Mouse (Mus musculus): ENCODE results near the gene Plb1. TPM values are rescaled to one million over a fixed set of nuclear protein-coding genes. Genes with fewer than 3 reads are reported as not detected.

Plb1 gene
- polyA plus RNA-seq, 1 experiment, result not detected

DNA sequence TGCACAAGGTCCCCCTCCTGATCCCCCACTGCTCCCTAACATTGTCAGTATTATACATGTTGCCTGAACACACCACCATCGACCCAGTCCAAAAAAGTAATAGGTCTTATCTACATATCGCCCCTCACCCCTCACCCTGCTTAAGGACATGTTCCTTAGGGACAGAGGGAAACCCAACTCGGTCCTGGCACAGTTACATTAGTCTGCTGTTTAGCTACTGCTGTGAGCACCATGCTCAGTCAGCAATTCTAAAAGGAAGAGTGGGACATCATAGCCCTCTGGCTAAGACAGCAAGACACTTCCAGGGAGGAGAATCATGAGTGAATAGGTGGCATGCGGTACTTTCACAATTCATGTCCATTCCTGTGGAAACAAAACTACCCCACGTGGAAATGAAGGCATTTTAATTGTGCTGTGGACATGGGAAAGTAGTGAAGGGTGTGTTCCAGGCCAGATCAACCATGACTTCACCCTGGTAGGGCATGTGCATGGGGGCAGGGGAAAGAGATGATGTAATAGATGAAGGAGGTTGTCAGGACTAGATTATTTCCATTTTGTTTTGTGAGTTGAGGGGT is 110.3 kb downstream of the Plb1 start:
- TF ChIP-seq CTCF (IDR thresholded peaks at IDR 0.05; ENCODE audit: control insufficient read depth, insufficient read depth, low read length) (no peak), POLR2A (IDR thresholded peaks at IDR 0.05; ENCODE audit: borderline replicate concordance, control insufficient read depth, low read depth, low read length) (no peak)
- no peaks in the 10 kb centered on the region for H3K4me1 ChIP-seq (ENCODE audit: control insufficient read depth, insufficient read depth, low read length)
- 70% methylated on average over 5 of the region's 5 CpGs for WGBS
- H3K4me3 ChIP-seq (replicated peaks; ENCODE audit: control insufficient read depth, low read depth, low read length), result no peak overlapping the region
- no peak overlapping the region for H3K27ac ChIP-seq (ENCODE audit: control insufficient read depth, insufficient read depth, low read depth, low read length, poor library complexity)

DNA sequence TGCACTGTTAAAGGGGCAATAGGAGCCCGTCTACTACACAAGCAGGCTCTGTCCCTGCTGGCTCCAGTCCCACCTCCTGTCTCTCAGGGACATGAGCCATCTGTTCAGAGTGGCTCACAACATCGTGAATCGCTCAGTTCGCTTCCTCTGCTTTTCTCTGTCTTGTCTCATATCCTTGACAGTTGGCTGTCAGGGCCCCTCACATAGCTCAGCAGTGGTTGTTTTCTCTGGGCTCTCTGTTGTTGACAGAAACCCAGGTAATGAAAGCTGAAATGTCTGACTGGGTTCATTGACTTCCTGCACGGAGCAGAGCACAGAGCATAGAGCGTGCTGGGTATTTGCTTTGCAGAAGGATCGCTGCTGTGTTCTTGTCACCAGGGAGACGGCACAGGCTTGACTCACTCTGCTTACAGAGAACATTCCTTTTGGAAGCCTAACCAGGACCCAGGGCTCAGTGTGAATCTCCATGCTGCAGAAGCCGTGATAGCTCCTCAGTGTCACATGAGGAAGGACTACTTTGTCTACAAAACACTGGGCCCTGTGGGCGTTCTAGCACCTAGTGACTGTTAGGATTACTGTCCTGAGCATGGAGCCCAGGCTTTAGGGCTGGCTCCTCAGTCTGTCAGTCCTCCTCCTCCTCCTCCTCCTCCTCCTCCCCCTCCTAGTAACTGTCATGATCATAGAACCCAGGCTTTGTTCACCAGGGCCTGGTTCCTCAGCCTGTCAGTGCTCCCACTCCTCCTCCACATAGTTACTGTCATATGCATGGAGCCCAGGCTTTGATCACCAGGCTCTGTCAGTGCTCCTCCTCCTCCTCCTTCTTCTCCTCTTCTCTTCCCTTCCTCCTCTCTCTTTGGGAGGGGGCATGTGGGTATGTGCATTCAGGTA is 113.8 kb downstream of the Plb1 start:
- TF ChIP-seq POLR2A (IDR thresholded peaks at IDR 0.05; ENCODE audit: borderline replicate concordance, control insufficient read depth, low read depth, low read length) (no peak), CTCF (IDR thresholded peaks at IDR 0.05; ENCODE audit: control insufficient read depth, insufficient read depth, low read length) (no peak)
- Histone ChIP-seq H3K4me3 (replicated peaks; ENCODE audit: control insufficient read depth, low read depth, low read length) (no peak overlapping the region), H3K27ac (ENCODE audit: control insufficient read depth, insufficient read depth, low read depth, low read length, poor library complexity) (no peak overlapping the region), H3K4me1 (ENCODE audit: control insufficient read depth, insufficient read depth, low read length) (no peaks in the 10 kb centered on the region; the same call in 1 of the 2 replicates)
- WGBS, result 70% methylated on average over 10 of the region's 10 CpGs

DNA sequence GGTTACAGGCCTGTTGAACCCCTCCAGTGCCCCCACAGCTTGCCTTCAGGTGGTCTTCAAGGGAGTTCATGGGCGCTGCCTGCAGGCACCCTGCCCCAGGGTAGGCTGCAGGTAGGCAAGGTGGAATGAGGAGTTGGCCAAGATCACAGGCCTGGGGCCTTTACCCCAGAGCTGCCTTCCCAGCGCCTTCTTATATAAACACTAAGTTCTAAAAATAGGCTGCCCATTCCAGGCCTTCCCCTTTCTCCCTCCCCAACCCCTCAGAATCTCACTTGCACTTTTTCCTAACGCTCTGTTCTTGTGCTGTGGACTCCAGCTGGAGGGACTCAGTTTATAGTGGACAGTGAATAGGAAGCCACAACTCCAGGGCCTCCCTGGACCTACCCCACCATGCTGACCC is 117.2 kb downstream of the Plb1 start:
- H3K27ac ChIP-seq (ENCODE audit: control insufficient read depth, insufficient read depth, low read depth, low read length, poor library complexity), result no peak overlapping the region
- 48% methylated on average over 3 of the region's 3 CpGs for WGBS
- peaks cover 1% of the 10 kb centered on the region; the same call in 1 of the 2 replicates for H3K4me1 ChIP-seq (ENCODE audit: control insufficient read depth, insufficient read depth, low read length)
- H3K4me3 ChIP-seq (replicated peaks; ENCODE audit: control insufficient read depth, low read depth, low read length), result no peak overlapping the region
- TF ChIP-seq POLR2A (IDR thresholded peaks at IDR 0.05; ENCODE audit: borderline replicate concordance, control insufficient read depth, low read depth, low read length), result no peak
- no peak for TF ChIP-seq CTCF (IDR thresholded peaks at IDR 0.05; ENCODE audit: control insufficient read depth, insufficient read depth, low read length)

DNA sequence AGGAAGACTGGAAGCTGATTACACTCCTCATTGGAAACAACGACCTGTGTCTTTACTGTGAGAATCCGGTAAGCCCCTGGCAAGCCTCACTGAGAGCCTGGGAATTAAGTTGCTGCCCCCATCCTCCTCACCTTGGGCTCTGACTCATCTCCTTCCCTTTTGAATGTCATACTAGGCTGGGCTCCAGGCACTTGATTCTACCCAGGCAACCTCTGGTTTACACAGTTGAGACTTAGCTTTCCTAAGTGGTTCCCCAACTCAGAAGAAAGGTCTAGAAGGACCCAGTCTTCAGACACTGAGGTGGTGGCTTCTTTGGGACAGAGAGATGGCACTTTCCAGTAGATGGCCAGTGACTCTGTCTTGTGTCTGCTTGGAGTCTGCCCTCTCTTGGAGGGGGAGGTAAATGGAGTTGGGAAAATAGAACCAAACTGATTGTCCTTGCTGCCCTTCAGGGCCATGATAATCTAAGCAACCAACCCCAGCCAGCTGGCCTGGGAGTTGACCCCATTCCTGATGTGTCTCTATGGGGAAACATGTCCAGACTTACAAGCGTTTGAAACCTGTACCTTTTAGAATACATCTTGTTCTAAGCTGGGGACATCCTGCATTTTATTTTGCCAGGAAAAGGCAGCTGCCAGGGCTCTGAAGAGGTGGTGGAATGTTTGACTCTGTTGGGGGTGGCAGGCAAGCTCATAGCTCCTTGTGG is 118.2 kb downstream of the Plb1 start:
- WGBS, result 79% methylated on average over 3 of the region's 3 CpGs
- Histone ChIP-seq H3K4me3 (replicated peaks; ENCODE audit: control insufficient read depth, low read depth, low read length) (no peak overlapping the region), H3K27ac (ENCODE audit: control insufficient read depth, insufficient read depth, low read depth, low read length, poor library complexity) (no peak overlapping the region), H3K4me1 (ENCODE audit: control insufficient read depth, insufficient read depth, low read length) (peaks cover 1% of the 10 kb centered on the region; the same call in 1 of the 2 replicates)
- TF ChIP-seq CTCF (IDR thresholded peaks at IDR 0.05; ENCODE audit: control insufficient read depth, insufficient read depth, low read length), result no peak
- TF ChIP-seq POLR2A (IDR thresholded peaks at IDR 0.05; ENCODE audit: borderline replicate concordance, control insufficient read depth, low read depth, low read length), result no peak

DNA sequence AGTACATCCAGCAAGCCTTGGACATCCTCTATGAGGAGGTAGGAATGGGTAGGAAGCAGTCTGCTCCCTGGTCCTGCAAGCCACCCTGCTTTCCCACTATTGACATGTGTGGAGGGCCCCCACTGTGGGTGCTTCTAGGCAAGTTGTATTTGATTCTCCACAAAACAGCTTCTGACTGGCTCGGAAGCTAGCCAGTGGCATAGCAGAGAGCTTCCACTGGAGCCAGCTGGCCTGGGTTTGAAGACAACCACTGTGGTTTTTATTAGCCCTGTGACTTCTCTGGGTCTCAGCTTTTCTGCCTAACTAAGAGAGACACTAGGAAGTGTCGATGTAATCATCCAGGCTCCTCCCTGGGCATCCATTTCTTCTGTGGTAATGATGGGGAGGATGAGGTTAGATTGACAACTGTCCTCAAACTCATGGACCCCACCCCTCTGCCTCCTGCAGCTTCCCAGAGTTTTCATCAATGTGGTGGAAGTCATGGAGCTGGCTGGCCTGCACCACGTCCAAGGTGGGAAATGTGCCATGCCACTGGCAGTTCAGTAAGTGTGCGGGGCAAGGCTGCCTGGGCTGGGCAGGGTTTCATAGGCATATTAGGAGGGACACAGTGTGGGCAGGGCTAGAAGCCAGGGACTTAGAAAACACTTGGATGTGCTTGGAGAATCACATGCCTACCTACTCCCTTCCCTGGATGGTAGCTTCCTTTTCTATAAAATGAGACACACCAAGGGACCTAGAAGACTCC is 119.4 kb downstream of the Plb1 start:
- WGBS, result 84% methylated on average over 4 of the region's 4 CpGs
- no peak overlapping the region for H3K27ac ChIP-seq (ENCODE audit: control insufficient read depth, insufficient read depth, low read depth, low read length, poor library complexity)
- peaks cover 1% of the 10 kb centered on the region; the same call in 1 of the 2 replicates for H3K4me1 ChIP-seq (ENCODE audit: control insufficient read depth, insufficient read depth, low read length)
- TF ChIP-seq POLR2A (IDR thresholded peaks at IDR 0.05; ENCODE audit: borderline replicate concordance, control insufficient read depth, low read depth, low read length) (no peak), CTCF (IDR thresholded peaks at IDR 0.05; ENCODE audit: control insufficient read depth, insufficient read depth, low read length) (no peak)
- H3K4me3 ChIP-seq (replicated peaks; ENCODE audit: control insufficient read depth, low read depth, low read length), result no peak overlapping the region

DNA sequence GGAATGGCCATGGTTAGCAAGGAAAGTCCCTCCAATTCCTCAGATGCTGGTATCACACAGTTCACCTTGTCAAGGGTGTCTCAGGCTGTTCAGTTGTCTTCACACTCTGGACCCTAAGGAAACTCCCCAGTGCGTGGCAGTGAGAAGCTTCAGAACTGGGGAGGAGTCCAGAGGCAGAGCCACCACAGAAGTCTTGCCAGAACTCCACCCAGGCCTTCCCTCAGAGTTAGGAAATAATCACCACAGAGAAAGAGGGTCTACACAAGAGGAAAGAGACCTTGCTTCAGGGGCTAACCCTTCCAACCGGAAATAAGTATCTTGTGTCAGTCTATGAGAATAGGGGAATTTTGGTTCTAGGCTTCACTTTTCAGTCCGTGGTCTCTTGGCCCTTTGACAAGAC is 120.3 kb downstream of the Plb1 start:
- 46% methylated on average over 3 of the region's 3 CpGs for WGBS
- Histone ChIP-seq H3K27ac (ENCODE audit: control insufficient read depth, insufficient read depth, low read depth, low read length, poor library complexity) (no peak overlapping the region), H3K4me3 (replicated peaks; ENCODE audit: control insufficient read depth, low read depth, low read length) (no peak overlapping the region), H3K4me1 (ENCODE audit: control insufficient read depth, insufficient read depth, low read length) (peaks cover 1% of the 10 kb centered on the region; the same call in 1 of the 2 replicates)
- TF ChIP-seq POLR2A (IDR thresholded peaks at IDR 0.05; ENCODE audit: borderline replicate concordance, control insufficient read depth, low read depth, low read length) (no peak), CTCF (IDR thresholded peaks at IDR 0.05; ENCODE audit: control insufficient read depth, insufficient read depth, low read length) (no peak)

DNA sequence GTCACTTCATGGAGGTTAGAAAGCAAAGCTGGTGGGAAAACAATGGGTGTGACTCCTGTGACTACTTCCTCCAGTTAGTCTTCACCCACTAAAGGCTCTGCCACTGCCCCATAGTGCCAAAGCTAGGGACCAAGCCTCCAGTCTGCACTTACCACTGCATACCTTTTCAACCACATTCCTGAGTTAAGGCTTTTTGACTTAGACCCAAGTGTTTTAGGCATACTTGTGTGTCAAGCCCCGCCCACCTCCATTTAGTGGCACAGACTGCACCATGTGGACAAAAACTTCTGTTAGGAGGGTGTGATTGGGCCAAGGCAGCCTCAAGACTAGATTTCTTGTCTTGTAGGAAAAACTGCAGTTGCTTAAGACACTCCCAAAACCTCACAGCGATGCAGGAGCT is 120.8 kb downstream of the Plb1 start:
- Histone ChIP-seq H3K27ac (ENCODE audit: control insufficient read depth, insufficient read depth, low read depth, low read length, poor library complexity) (no peak overlapping the region), H3K4me1 (ENCODE audit: control insufficient read depth, insufficient read depth, low read length) (peaks cover 1% of the 10 kb centered on the region; the same call in 1 of the 2 replicates), H3K4me3 (replicated peaks; ENCODE audit: control insufficient read depth, low read depth, low read length) (no peak overlapping the region)
- 57% methylated on average over 2 of the region's 2 CpGs for WGBS
- no peak for TF ChIP-seq POLR2A (IDR thresholded peaks at IDR 0.05; ENCODE audit: borderline replicate concordance, control insufficient read depth, low read depth, low read length)
- TF ChIP-seq CTCF (IDR thresholded peaks at IDR 0.05; ENCODE audit: control insufficient read depth, insufficient read depth, low read length), result no peak

All from bone marrow, adult 2 months (tissue).